Mouse (Mus musculus) hindbrain, postnatal 0 days (tissue): ENCODE data around the gene Melk. TPM values are rescaled to one million over a fixed set of nuclear protein-coding genes. Genes with fewer than 3 reads are reported as not detected.
A peak's percentile ranks its signal among the peaks of the same experiment; 100 is the strongest.

Experiments
- ATAC-seq: fragments of 200-750 bp; cut with Nextera tagmentation; 2 replicates; pipeline ENCODE4 v1.8.0; 2017; ENCODE audit warnings: mild to moderate bottlenecking, moderate TSS enrichment, moderate library complexity
- DNase-seq: peaks from one replicate; pipeline ENCODE4 v3.0.0-alpha.2; 2015; ENCODE audit warnings: low spot score
- H3K27ac ChIP-seq: fragments of 300-500 bp; sonication (generic); 2 replicates; pipeline ENCODE4 v1.5.1; 2014; ENCODE audit warnings: mild to moderate bottlenecking
- H3K27me3 ChIP-seq: fragments of 300-500 bp; sonication (generic); 2 replicates; pipeline ENCODE4 v1.6.1; 2014; ENCODE audit warnings: low read length, mixed read lengths; ENCODE audit not compliant: insufficient read depth
- H3K36me3 ChIP-seq: fragments of 300-500 bp; sonication (generic); 2 replicates; pipeline ENCODE4 v1.6.1; 2014; ENCODE audit warnings: low read length, mixed read lengths; ENCODE audit not compliant: insufficient read depth
- H3K4me1 ChIP-seq: fragments of 300-500 bp; sonication (generic); 2 replicates; pipeline ENCODE4 v1.6.1; 2014; ENCODE audit warnings: antibody characterized with exemption, low read length, mixed read lengths; ENCODE audit not compliant: insufficient read depth
- H3K4me2 ChIP-seq: fragments of 300-500 bp; sonication (generic); 2 replicates; pipeline ENCODE4 v1.6.1; 2014; ENCODE audit warnings: low read depth, mild to moderate bottlenecking, low read length, moderate library complexity, mixed read lengths
- H3K4me3 ChIP-seq: fragments of 300-500 bp; sonication (generic); 2 replicates; pipeline ENCODE4 v1.5.1; 2014; ENCODE audit warnings: low read length
- H3K9ac ChIP-seq: fragments of 300-500 bp; sonication (generic); replicated peaks from 2 replicates; pipeline ENCODE4 v1.6.1; 2014; ENCODE audit warnings: mild to moderate bottlenecking, low read length, moderate library complexity, mixed read lengths
- H3K9me3 ChIP-seq: fragments of 300-500 bp; sonication (generic); 2 replicates; pipeline ENCODE4 v1.6.1; 2016; ENCODE audit warnings: low read length, mixed read lengths
- CTCF ChIP-seq: IDR thresholded peaks from 2 replicates; pipeline ENCODE4 v1.5.1; 2016; ENCODE audit warnings: antibody characterized with exemption, control low read depth, low read depth
- WGBS: fragments of 180-500 bp; shearing (Covaris S2); extraction: QIAGEN DNeasy Blood & Tissue Kit; methylation state at CpG from one replicate; pipeline ENCODE4 v1.1.7; 2014; 5-methylcytosine and 5-hydroxymethylcytosine counted together
- polyA plus RNA-seq: library from polyadenylated mRNA; unstranded; fragments of >200 nt; fragmentation: Nextera tagmentation; extraction: Ambion mirVana; gene quantifications from 2 replicates; pipeline ENCODE4 v1.2.1, GENCODE M21; 2015
- total RNA-seq: library from RNA; depleted of rRNA; stranded (reverse); fragments of >200 nt; gene quantifications from 2 replicates; pipeline ENCODE4 v1.2.3, GENCODE M21; 2014

Melk gene
- total and polyA plus RNA-seq, 2 experiments from 2014 or later = 6.0 to 6.8 TPM

DNA sequence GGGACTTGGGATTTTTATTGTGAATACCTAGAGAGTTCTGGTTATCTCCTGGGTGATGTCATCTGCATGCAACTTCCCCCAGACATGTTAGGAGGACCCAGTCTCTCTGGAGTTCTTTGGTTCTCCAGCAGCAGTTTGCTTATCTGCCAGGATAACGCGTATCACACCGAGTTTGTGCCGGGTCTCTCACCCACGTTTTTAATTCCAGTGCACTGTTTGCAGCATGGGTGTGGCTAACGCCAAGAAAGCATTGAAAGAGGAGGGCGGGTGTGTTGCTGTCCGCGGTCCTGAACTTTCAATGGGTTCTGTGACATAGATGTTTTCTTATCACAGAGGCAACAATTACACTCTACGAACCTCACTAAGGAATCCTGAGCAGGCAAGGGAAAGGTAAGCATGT lies 40.4 kb upstream of the Melk start:
- Histone ChIP-seq H3K27me3 (no peaks in the 10 kb centered on the region), H3K36me3 (no peaks in the 10 kb centered on the region), H3K4me1 (no peaks in the 10 kb centered on the region), H3K9me3 (no peaks in the 10 kb centered on the region), H3K4me3 (no peak overlapping the region), H3K27ac (no peak overlapping the region), H3K9ac (no peak overlapping the region), H3K4me2 (no peak overlapping the region)
- 6% methylated on average over 10 of the region's 10 CpGs for WGBS
- TF ChIP-seq CTCF = no peak
- ATAC-seq (no peak), DNase-seq (peak; percentile 33)

DNA sequence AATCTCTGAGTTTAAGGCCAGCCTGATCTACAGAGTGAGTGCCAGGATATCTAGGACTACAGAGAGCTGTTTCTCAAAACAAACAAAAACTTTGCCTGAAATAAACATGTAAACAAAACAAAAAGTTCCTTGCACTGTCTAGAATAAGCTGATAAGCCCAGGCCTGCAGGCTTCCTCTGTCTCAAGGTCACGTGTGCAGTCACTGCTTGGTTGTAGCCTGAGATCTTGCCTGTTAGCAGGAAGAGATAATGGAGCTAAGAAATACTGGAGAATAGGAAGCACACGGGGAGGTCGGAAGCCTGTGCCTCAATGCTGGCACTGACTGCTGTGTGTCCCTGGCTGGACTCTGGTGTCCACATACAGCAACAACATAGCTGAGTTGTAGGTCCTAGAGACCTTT lies 35.2 kb upstream of the Melk start:
- no peak overlapping the region for H3K4me2 ChIP-seq
- no peak overlapping the region for H3K27ac ChIP-seq
- TF ChIP-seq CTCF = no peak
- no peak overlapping the region for H3K9ac ChIP-seq
- H3K9me3 ChIP-seq = no peaks in the 10 kb centered on the region
- WGBS = 86% methylated on average over 3 of the region's 3 CpGs
- DNase-seq (no peak), ATAC-seq (no peak)
- no peaks in the 10 kb centered on the region for H3K4me1 ChIP-seq
- no peaks in the 10 kb centered on the region for H3K36me3 ChIP-seq
- H3K27me3 ChIP-seq = no peaks in the 10 kb centered on the region
- no peak overlapping the region for H3K4me3 ChIP-seq

DNA sequence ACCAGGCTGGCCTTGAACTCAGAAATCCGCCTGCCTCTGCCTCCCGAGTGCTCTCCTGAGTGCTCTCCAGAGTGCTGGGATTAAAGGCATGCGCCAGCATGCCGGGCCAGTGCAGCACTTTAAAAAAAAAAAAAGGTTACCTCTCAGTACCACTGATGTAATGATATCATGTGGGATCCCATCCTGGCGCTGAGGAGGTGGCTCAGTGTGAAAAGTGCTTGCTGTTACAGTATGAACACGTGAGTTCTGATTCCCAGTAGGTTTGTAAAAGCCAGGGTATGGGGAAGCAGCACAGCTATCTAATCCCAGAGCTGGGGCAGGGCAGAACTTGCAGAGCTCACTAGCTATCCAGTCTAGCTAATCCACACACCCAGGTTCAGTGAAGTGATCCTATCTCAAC lies 33.2 kb upstream of the Melk start:
- no peak for ATAC-seq
- TF ChIP-seq CTCF = no peak
- Histone ChIP-seq H3K9me3 (no peaks in the 10 kb centered on the region), H3K36me3 (no peaks in the 10 kb centered on the region), H3K4me3 (no peak overlapping the region), H3K4me1 (no peaks in the 10 kb centered on the region), H3K27ac (no peak overlapping the region), H3K9ac (no peak overlapping the region), H3K4me2 (no peak overlapping the region), H3K27me3 (no peaks in the 10 kb centered on the region)
- no peak for DNase-seq
- 91% methylated on average over 6 of the region's 6 CpGs for WGBS

GRCm38 (mm10) chr4:44269376-44269817 lies 31.3 kb upstream of the Melk start:
- H3K4me1 ChIP-seq = no peaks in the 10 kb centered on the region
- no peak overlapping the region for H3K27ac ChIP-seq
- H3K9me3 ChIP-seq = no peaks in the 10 kb centered on the region
- H3K27me3 ChIP-seq = no peaks in the 10 kb centered on the region
- no peak overlapping the region for H3K9ac ChIP-seq
- no peak for TF ChIP-seq CTCF
- no peak overlapping the region for H3K4me3 ChIP-seq
- H3K4me2 ChIP-seq = no peak overlapping the region
- no peaks in the 10 kb centered on the region for H3K36me3 ChIP-seq
- ATAC-seq (no peak), DNase-seq (no peak)
- WGBS = 90% methylated on average over 14 of the region's 14 CpGs

- Histone ChIP-seq H3K27me3 (no peaks in the 10 kb centered on the region), H3K4me2 (no peak overlapping the region), H3K4me3 (no peak overlapping the region), H3K27ac (no peak overlapping the region), H3K4me1 (no peaks in the 10 kb centered on the region), H3K9me3 (no peaks in the 10 kb centered on the region), H3K9ac (no peak overlapping the region), H3K36me3 (no peaks in the 10 kb centered on the region)
- WGBS = 75% methylated on average over 5 of the region's 5 CpGs
- no peak for DNase-seq
- no peak for TF ChIP-seq CTCF
- no peak for ATAC-seq
Observed at GRCm38 (mm10) chr4:44271134-44271533, 29.5 kb upstream of the Melk start.

DNA sequence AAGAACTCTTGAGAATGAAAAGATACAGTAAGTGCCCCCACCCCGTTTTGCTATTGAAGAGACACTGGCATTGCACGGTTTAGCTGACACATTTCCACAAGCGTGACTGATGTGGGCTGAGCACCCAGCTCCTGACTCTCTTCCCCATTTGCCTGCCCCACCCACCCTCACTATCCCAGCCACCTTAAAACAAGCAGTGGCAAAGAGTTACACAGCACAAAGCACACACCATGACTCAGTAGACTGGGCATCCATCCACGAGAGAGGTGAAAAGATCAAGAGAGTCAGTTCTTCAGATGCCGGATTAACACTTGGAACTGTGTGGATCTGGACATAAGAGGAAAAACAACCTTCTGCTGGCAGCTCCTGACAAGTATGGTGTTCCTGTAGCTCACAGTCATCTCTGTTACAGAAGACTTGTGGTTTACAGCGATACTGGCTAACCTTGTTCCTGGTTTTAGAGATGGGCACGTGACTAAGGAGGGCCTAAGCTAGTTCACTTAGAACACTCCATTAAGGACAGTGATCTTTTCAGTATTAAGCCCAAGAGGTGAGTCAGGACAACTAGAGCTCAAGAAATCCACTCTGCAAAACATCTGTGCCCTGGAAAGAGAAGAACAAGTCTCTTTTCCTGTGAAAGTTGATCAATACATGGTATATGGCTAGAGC lies 18.9 kb upstream of the Melk start:
- 65% methylated on average over 7 of the region's 7 CpGs for WGBS
- no peak for TF ChIP-seq CTCF
- H3K9ac ChIP-seq = no peak overlapping the region
- ATAC-seq (no peak), DNase-seq (no peak)
- no peaks in the 10 kb centered on the region for H3K36me3 ChIP-seq
- no peak overlapping the region for H3K27ac ChIP-seq
- no peak overlapping the region for H3K4me3 ChIP-seq
- no peaks in the 10 kb centered on the region for H3K27me3 ChIP-seq
- H3K9me3 ChIP-seq = no peaks in the 10 kb centered on the region
- H3K4me1 ChIP-seq = no peaks in the 10 kb centered on the region
- H3K4me2 ChIP-seq = no peak overlapping the region

DNA sequence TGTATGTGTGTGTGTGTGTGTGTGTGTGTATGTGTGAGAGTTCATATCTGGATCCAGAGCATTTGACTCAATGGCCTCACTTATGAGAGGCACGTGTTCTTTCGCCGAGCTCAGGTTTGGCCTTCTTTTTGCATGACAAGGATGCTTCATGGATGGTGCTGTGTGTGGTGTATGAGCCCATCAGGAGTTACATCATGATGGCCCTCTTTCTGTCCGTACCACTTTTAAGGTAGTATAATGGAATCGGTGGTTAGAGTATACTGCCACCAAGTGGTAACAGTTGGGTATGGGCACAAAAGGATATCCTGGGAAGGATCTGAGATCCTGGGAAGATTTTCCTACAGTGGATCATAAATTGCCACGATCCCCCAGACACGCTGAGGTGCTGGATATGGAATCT lies 8.1 kb upstream of the Melk start:
- Histone ChIP-seq H3K9ac (no peak overlapping the region), H3K4me2 (no peak overlapping the region), H3K9me3 (no peaks in the 10 kb centered on the region), H3K27ac (no peak overlapping the region), H3K4me1 (no peaks in the 10 kb centered on the region), H3K4me3 (no peak overlapping the region), H3K27me3 (no peaks in the 10 kb centered on the region), H3K36me3 (no peaks in the 10 kb centered on the region)
- DNase-seq (peak; percentile 81), ATAC-seq (peak; percentile 75)
- WGBS = 11% methylated on average over 7 of the region's 7 CpGs
- TF ChIP-seq CTCF = peak; percentile 87
